Mouse (Mus musculus): Measurements from ENCODE around the gene Rxfp4.

The Rxfp4 gene

GRCm38 (mm10) chr3:88609066-88609465 lies 43.9 kb downstream of the Rxfp4 start:
- in situ Hi-C loops (cut with MboI), result loop anchor here (5.0 kb wide), 1 partner anchor 33 kb away; no protein-coding TSS in a partner anchor

DNA sequence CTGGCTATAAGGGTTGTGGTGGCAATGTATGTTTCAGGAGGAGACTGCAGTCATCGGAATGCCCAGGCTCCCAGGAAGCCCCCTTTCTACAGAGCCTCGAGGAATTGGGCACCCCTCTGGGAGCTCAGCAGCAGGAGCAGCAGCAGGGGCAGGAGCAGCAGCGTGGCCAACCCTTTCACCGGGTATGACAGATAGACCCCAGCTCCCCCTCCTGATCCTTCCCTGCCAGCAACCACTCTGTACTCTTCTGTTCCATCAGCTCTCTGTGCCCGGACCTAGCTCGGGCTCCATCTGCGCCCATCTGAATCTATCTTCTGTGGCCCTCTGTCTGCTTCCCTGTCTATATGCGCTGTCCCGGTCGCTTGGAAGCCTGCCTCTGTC lies 45.2 kb downstream of the Rxfp4 start:
- in situ Hi-C loops (cut with MboI), result loop anchor here (5.0 kb wide), 1 partner anchor 35 kb away; no protein-coding TSS in a partner anchor

GRCm38 (mm10) chr3:88607065-88607757 lies 45.7 kb downstream of the Rxfp4 start:
- in situ Hi-C loops (cut with MboI), result loop anchor here (5.0 kb wide), 1 partner anchor 35 kb away; no protein-coding TSS in a partner anchor

DNA sequence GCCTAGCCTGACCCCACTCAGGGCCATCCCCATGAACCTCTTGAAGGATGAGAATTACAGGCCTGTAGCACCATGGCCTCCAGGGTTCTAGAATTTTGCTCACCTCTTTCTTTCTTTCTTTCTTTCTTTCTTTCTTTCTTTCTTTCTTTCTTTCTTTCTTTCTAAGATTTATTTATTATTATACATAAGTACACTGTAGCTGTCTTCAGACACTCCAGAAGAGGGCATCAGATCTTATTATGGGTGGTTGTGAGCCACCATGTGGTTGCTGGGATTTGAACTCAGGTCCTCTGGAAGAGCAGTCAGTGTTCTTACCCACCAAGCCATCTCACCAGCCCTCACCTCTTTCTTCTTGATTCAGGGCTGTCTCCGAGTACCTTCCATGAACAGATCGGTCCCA lies 47.3 kb downstream of the Rxfp4 start, which contains the start of gene Arhgef2:
TSS of gene Arhgef2 (plus strand) at position 301 of the 400 bp plus-strand sequence.
- in situ Hi-C loops (cut with MboI), result loop anchor here (5.0 kb wide), 1 partner anchor 37 kb away; no protein-coding TSS in a partner anchor

DNA sequence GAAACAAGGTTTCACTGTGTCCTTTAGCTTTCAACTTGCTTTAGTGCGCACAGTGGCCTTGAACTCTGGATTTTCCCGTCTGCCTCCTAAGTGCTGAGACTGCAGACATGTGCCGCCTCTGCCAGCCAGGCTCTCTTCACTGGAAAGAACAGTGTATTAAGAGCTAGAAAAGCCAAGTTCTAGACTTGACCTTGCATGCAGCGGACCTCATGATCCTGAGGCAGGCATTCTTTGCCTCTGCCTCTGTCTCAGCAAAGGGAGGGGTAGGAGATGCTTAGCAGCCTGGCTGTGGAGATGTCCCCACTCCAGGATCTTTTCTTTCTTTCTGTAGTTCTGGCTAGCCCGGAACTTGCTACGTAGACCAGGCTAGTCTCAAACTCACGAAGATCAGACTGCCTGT lies 48.1 kb downstream of the Rxfp4 start:
- in situ Hi-C loops (cut with MboI), result loop anchor here (5.0 kb wide), 1 partner anchor 37 kb away; no protein-coding TSS in a partner anchor

GRCm38 (mm10) chr3:88603714-88604161 lies 49.2 kb downstream of the Rxfp4 start:
- in situ Hi-C loops (cut with MboI), result no loop called here

- in situ Hi-C loops (cut with MboI), result no loop called here
These were observed 50.5 kb downstream of the Rxfp4 start for GRCm38 (mm10) chr3:88602466-88602865.
